Mouse (Mus musculus) liver (tissue): ENCODE results near the gene Sgk2.
"Not testable (repeated sequence)": the region's sequence is repeated elsewhere in the genome, so short reads cannot be mapped to it uniquely, and the experiment has no call there.

Experiments used
- DNase-seq: peaks from one replicate; pipeline ENCODE4 v3.0.0-alpha.2; 2020; ENCODE audit warnings: mixed read lengths

Gene Sgk2

DNA sequence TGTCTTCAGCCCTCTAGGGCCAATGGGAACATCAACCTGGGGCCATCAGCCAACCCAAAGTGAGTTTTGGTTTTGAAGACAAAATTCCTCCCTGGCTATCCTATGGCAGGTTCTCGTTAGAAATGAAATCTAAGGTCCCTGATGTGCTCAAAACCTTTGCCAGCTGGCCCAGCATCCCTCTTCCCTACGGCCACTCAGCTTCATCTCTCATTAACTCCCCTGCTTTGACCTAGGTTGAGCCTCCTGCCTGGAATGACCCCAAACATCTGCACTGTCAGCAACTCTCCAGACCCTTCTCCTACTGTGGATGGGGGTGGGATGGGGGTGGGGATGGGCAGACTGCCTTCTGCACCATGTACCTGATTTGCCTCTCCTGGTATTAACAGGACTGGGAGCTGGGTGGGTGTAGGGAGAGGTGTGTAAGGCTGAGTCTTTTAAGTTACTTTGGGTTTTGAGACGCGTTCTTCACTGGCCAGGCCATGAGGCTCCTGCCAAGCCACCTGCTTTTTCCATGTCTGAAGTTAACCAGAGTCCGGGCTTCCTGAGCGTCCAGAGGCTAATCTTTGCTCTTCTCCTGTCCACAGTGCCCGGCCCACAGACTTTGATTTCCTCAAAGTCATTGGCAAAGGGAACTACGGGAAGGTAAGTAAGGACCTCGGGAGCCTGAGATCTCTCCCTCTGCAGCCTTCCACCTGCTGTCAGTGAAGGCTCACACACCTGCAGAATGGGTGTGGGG lies 6.9 kb downstream of the Sgk2 start:
- DNase-seq, result no peak

DNA sequence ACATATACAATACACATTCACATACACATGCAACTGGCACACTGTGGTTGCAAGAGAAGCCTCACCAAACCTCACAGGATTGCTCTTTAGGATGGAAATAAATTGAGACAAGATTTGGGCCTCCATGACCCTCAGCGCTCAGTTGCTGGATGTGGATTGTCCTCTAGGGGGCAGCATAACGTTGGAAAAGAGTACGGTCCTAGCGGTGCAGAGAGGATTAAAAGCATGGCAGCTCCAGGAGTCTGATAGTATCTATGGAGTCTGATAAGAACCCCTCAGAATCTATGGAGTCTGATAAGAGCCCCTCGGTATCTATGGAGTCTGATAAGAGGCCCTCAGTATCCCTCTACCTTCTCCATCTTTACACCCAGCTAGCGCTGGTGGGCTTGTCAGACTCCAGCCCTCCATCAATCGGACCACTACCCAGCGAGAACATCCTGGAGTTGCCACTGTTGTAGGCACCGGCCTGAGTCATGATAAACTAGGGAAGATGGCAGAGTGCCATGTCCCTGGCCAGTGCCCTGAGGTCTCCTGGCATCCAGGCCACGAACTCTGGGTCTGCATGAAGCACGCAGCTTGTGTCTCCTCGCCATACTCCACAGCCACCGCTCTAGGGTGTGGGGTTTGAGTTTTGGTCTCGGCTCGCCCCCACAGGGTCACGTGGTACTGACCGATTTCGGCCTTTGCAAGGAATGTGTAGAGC lies 11.5 kb downstream of the Sgk2 start:
- peak; percentile 60 for DNase-seq

DNA sequence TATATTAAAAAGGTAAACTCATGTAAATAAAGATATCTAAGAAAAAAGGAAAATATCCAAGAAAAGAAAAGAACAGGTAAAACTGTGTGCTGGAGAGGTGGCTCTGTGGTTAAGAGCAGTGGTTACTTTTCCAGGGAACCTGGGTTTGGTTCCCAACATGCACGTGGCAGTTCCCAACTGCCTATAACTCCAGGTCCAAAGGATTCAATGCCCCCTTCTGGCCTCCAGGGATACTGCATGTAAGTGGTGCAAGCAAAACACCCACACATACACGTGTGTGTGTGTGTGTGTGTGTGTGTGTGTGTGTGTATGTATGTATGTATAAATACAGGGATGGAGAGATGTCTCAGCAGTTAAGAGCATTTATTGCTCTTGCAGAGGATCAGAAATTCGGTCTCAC lies 12.6 kb downstream of the Sgk2 start:
- DNase-seq, result peak; percentile 37

DNA sequence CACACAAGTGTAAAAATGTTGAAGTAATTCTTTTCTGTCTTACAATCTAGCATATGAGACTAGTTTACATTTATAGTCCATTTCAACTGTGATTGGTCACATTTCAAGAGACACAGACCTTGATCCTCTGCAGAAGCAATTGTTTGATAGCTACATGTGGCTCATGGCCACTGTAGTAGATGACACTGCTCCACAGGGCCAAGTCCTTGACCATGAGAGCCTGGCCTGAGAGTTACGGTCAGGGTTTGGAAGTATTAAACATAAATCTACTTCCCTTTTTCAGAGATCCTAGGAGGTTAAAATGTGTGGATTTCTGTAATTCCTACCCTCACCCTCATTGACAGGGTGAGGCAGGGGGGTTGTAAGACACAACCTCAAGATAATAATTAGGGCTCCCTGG lies 13.9 kb downstream of the Sgk2 start:
- no peak for DNase-seq

DNA sequence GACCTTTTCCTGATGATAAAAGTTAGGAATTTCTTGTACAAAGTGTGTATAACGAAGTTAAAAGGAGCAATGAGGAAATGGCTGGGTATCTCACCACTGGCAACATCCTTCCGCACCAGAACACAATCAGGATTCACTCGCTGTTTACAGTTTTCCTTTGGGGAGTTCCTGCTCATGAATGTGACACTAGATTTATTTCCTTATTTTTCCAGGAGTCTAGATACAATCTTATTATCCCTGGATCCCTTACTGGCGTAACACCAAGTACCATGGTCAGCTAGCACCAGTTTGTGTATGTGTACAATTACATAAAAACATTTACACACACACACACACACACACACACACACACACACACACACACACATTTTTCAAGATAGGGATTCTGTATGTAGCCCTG lies 20.2 kb downstream of the Sgk2 start:
- no peak for DNase-seq

GRCm38 (mm10) chr2:163016916-163017743 lies 30.0 kb downstream of the Sgk2 start, which contains the start of gene Ift52:
Ift52 (plus strand) TSS chr2:163017354.
- DNase-seq, result peak; percentile 90

DNA sequence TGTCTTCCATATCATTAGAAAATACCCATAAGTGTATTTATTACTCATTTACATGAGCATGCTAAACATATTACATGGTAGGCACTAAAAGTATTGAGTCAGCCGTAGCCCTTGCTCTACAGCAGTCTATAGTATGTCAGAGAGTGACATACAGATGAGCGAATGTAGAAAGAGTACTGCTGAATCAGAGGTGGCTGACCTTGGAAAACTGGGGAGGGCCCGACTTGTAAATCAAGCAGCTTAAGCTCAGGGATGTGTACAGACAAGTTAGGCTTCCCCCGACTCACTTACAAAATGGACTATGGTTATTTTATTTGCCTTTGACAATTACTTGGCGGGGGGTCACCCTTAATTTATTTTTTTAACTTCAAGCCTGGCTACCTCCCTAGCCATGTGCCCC lies 44.2 kb downstream of the Sgk2 start:
- DNase-seq, result no peak

DNA sequence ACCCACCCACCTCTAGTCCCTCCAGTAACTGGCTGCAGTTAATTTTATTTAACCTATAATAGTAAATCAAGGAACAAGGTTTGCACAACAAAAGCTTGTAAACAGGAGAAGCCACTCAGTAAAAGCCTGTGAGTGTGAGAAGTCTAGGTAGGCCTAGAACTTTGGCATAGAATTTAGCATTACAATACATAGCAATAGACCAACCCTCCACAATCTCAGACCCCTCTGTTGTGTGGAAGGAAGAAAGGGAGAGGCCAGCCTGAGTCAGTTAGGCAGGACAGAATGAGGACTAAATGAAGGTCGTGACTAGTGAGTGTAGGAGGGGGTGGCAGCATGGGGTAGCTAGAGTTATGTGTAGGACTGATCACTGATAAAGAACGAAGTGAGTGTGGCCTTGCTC lies 44.6 kb downstream of the Sgk2 start:
- no peak for DNase-seq

DNA sequence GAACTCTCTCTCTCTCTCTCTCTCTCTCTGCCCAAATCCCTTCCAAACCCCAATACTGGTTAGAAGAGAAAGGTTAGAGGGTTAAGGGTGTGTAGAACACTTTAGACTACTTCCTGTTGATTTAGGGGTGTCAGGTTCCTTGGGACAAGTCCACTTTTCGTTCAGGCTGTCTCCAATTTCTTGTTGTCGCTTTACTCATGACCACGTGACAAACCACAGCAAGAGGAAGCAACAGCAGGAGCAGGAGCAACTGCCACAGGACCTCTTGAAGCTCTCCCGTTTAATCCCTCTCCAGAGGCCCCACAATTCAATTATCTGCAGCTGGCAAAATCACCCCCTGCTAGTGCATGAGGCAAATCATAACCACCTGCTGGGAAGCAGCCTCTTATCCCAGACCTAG lies 45.5 kb downstream of the Sgk2 start:
- DNase-seq, result no peak

DNA sequence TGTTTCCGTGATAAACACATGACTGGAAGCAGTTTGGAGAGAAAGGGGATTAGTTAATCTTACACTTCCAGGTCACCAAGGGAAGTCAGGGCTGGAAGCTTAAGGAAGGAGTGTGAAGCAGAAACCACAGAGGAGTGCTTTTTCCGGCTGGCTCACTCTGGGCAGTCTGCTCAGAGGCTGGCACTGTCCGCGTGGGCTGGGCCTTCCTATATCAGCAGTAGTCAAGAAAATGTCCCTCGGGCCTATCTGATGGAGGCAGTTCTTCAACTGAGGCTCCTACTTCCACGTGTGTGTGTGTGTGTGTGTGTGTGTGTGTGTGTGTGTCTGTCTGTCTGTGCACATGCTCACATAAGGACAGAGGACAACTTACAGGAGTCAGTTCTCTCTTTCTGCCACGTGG lies 52.8 kb downstream of the Sgk2 start:
- no peak for DNase-seq

- peak; percentile 71 for DNase-seq
Measured at GRCm38 (mm10) chr2:163048125-163048524, 61.0 kb downstream of the Sgk2 start.

DNA sequence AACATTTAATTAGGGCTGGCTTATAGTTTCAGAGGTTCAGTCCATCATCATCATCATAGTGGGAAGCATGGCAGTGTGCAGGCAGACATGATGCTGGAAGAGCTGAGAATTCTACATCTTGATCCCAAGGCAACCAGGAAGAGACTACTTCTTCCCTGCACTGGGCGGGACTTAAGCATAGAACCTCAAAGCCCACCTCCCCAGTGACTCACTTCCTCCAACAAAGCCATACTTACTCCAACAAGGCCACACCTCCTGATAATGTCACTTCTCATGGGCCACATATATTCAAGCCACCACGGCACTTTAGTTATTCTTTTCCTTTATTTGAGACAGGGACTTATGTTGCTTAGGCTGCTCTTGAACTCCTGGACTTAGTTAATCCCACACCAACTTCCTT lies 62.0 kb downstream of the Sgk2 start:
- DNase-seq, result no peak

DNA sequence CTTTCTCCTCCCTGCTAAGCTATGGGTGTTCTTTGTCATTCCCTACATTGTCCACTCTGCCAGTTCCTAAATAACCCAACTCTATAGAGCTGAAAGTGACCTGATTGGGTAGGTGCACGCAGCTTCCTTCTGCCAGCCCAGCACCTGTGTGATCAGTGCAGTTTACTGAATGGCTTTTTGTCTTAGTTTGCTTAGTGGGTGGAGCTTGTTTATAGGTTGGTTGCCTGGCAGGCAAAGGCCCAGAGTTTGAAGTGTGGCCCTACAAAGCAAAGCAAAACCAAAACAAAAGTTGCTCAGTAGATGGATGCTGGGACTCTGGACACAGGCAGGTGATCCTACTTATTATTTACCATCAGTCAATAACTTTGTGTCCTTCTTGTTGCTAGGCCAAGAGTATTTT lies 64.6 kb downstream of the Sgk2 start:
- DNase-seq, result no peak

DNA sequence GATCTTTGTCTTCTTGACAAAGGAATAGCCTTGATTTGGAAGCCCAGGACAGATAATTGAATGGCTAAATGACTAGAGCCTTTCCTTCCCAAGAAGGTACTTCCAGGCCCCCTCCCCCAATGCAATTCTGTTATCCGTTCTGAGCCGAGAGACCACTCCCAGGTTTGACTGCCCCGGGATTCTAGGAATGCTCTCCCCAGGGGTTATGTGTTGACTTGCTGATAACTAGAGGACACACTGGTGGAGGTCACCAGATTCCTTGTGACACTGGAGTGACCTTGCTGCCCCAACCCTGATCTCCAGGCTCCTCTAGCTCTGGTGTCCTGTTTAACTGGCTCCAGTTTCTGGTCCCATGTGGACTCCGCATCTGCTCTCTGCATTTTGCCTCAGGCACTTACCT lies 65.0 kb downstream of the Sgk2 start:
- no peak for DNase-seq

DNA sequence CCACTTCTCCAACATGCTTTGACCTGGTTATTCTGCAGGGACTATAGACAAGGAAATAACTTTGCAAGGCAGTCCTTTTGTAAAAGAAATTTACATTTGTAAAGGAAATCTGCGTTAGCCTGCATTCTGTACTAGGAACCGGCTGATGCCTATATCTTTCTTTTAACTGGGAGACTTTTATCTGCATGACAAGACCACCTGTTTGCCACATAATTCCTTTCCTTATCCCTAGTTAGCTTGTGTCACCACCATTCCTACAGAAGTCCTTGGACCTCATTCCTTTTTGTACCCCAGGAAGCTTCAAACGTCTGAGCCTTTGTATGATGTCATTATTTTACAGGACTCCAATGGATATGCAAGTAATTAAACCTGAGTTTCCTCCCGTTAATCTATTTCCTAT lies 65.7 kb downstream of the Sgk2 start:
- no peak for DNase-seq

GRCm38 (mm10) chr2:163054335-163054840 lies 67.3 kb downstream of the Sgk2 start, which contains the start of gene Mybl2:
Mybl2 (plus strand) TSS chr2:163054687.
- peak; percentile 99 for DNase-seq

GRCm38 (mm10) chr2:163054891-163055494 lies 67.9 kb downstream of the Sgk2 start:
- DNase-seq, result peak; percentile 58

GRCm38 (mm10) chr2:163055715-163056114 lies 68.6 kb downstream of the Sgk2 start:
- no peak for DNase-seq

DNA sequence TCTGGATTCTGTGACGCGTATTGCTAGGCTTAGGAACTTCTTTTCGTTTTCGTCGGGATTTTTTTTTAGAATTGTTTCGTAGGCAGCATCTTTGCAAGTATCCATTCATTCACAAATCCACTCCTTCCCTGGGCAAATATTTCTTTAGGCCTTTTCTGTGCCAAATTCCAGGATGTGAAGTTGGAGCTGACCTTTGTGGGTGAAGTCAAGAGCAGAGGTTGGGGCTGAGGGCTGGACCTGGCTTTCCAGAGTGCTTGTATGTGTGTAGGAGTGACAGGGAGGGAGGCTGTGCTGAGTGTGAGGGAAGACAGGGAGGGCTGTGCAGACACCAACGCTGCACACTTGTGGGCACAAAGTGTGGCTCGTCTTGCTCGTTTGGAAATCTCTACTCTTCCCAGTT lies 69.5 kb downstream of the Sgk2 start:
- no peak for DNase-seq

GRCm38 (mm10) chr2:163058981-163059380 lies 71.9 kb downstream of the Sgk2 start:
- DNase-seq, result not testable (repeated sequence)

DNA sequence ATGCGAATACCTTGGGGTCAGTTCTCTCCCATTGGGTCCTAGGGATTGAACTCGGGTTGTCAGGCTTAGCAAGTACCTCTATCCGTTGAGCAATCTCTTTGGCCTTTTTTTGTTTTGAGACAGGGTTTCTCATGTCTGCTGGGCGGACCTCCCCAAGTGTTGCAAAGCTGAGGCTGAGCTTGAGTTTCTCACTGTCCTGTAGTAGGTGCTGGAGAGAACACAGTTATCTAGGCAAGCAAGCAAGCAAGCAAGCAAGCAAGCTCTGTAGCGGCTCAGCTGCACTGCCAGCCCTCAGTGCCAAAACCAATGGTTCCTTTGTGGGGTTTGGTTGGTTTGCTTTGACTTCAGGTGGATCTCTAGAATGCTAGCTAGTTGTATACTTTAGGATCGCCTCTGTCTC lies 73.5 kb downstream of the Sgk2 start:
- no peak for DNase-seq

DNA sequence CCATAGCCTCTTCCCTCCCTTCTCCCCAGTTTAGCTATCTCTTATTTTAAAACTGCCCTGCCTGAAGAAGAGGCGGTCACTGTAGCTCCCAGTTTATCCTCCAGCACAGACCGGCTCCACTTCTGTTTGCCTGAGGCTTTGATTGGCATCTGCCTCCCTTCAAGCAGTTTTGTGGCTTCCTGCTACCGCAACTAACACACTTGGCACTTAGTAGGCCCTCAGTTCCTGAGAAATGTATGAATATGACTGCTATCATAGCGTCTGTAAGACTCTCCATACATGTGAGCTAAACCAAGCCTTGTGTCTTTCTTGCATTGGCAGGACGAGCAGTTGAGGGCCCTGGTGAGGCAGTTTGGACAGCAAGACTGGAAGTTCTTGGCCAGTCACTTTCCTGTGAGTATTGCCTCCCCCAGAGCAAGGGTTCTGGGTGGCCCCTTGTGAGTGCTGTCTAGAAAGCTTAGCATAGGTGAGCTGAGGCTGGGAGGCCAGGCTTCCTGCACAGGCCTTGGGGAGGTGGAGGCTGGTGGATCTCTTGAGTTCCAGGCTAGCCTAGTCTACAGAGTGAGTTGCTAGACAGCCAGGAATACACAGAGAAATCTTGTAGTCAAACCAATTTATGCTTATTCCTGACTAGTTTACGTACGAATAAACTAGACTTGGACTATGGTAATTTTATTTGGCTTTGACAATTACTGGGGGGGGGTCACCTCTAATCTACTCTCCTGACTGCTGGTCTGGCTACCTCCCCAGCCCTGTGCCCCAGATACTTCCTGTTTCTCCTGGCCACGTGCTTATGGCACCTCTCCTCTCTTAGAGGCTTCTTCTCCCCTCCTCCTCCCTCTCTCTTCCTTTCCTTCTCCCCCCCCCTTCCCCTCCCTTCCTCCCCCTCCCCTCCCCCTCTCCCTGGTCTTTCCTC lies 74.3 kb downstream of the Sgk2 start:
- no peak for DNase-seq
